Mouse (Mus musculus) liver, adult 2 months (tissue): ENCODE data around the gene Fut4.

Experiments
- CTCF ChIP-seq: fragments of 200-500 bp; IDR thresholded peaks from 2 replicates; pipeline ENCODE4 v1.5.1; 2011; ENCODE audit warnings: low read depth, low read length, control low read depth
- POLR2A ChIP-seq: fragments of 200-500 bp; IDR thresholded peaks from 2 replicates; pipeline ENCODE4 v1.6.1; 2011; ENCODE audit warnings: low read length, control low read depth; ENCODE audit not compliant: insufficient read depth; ENCODE audit errors: extremely low read depth

DNA sequence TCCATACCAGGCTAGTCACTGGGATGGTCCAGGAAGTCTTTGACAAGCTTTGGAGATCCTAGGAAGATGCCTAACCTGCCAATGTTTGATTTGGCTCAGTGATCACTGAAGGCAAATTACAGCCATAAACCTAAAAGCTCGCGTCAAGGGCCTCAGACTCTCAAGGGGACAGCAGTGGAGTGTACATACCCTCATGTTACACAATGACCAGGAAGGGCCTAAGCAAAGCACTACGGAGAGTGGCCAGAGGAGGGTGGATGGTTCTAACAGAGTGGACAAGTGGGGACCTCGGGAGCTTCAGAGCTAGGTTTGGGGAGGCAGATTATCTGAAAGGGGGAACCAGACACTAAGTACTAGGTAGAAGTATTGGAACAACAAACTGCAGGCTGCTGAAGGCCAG lies 25.6 kb downstream of the Fut4 start:
- TF ChIP-seq CTCF (no peak), POLR2A (no peak)
